Mouse (Mus musculus) kidney, adult 2 months (tissue): ENCODE measurements around the gene Stambp.

ENCODE experiments used
- CTCF ChIP-seq: fragments of 200-500 bp; conservative IDR thresholded peaks from 2 replicates; pipeline ENCODE4 v1.5.1; 2011; ENCODE audit warnings: low read depth, mild to moderate bottlenecking, control low read depth, low read length, moderate library complexity, mixed read lengths; ENCODE audit not compliant: insufficient read depth, insufficient read length
- POLR2A ChIP-seq: fragments of 200-500 bp; IDR thresholded peaks from one replicate; pipeline ENCODE4 v1.6.1; 2011; ENCODE audit warnings: low read depth, low read length, control low read depth

GRCm38 (mm10) chr6:83614469-83614868 lies 41.9 kb upstream of the Stambp start:
- TF ChIP-seq POLR2A (no peak), CTCF (no peak)
